Mouse (Mus musculus): ENCODE results near the gene Rnd1. TPM values are rescaled to one million over a fixed set of nuclear protein-coding genes. Genes with fewer than 3 reads are reported as not detected.

The Rnd1 gene
- polyA plus RNA-seq, 1 experiment from 2014 or later = 0.91 TPM

Other genes with a start within 250 kb of the Rnd1 start
- not detected in 2 replicates for gene Olfr282, start 246.2 kb downstream of the Rnd1 start, polyA plus RNA-seq (2016; fragmentation: Nextera tagmentation; extraction: Ambion mirVana)
- gene Olfr281, start 224.9 kb downstream of the Rnd1 start, polyA plus RNA-seq (2016; fragmentation: Nextera tagmentation; extraction: Ambion mirVana) = not detected in 2 replicates
- gene OR5BS1P, start 207.6 kb downstream of the Rnd1 start, polyA plus RNA-seq (2016; fragmentation: Nextera tagmentation; extraction: Ambion mirVana) = not detected in 2 replicates
- not detected in 2 replicates for gene Lalba, start 194.7 kb downstream of the Rnd1 start, polyA plus RNA-seq (2016; fragmentation: Nextera tagmentation; extraction: Ambion mirVana)
- not detected in 2 replicates for gene Olfr279, start 185.1 kb downstream of the Rnd1 start, polyA plus RNA-seq (2016; fragmentation: Nextera tagmentation; extraction: Ambion mirVana)
- 95.9 and 99.7 TPM in 2 replicates for gene Kansl2, start 143.2 kb downstream of the Rnd1 start, polyA plus RNA-seq (2016; fragmentation: Nextera tagmentation; extraction: Ambion mirVana)
- 37.9 and 39.5 TPM in 2 replicates for gene Ccnt1, start 106.5 kb downstream of the Rnd1 start, polyA plus RNA-seq (2016; fragmentation: Nextera tagmentation; extraction: Ambion mirVana)
- gene 4930415O20Rik, start 106.5 kb downstream of the Rnd1 start, polyA plus RNA-seq (2016; fragmentation: Nextera tagmentation; extraction: Ambion mirVana) = not detected in 2 replicates
- gene Adcy6, start 67.4 kb downstream of the Rnd1 start, polyA plus RNA-seq (2016; fragmentation: Nextera tagmentation; extraction: Ambion mirVana) = 46.7 and 46.8 TPM in 2 replicates
- 9.5 and 10.3 TPM in 2 replicates for gene Cacnb3, start 46.6 kb downstream of the Rnd1 start, polyA plus RNA-seq (2016; fragmentation: Nextera tagmentation; extraction: Ambion mirVana)
- gene Ddx23, start 14.6 kb downstream of the Rnd1 start, polyA plus RNA-seq (2016; fragmentation: Nextera tagmentation; extraction: Ambion mirVana) = 15.0 and 16.4 TPM in 2 replicates
- 0.33 and 0.62 TPM in 2 replicates for gene Ccdc65, start 30.7 kb upstream of the Rnd1 start, polyA plus RNA-seq (2016; fragmentation: Nextera tagmentation; extraction: Ambion mirVana)
- 13.2 and 17.8 TPM in 2 replicates for gene Fkbp11, start 50.7 kb upstream of the Rnd1 start, polyA plus RNA-seq (2016; fragmentation: Nextera tagmentation; extraction: Ambion mirVana)
- 46.3 and 46.9 TPM in 2 replicates for gene Arf3, start 85.8 kb upstream of the Rnd1 start, polyA plus RNA-seq (2016; fragmentation: Nextera tagmentation; extraction: Ambion mirVana)
- not detected in 2 replicates for gene Wnt10b, start 100.7 kb upstream of the Rnd1 start, polyA plus RNA-seq (2016; fragmentation: Nextera tagmentation; extraction: Ambion mirVana)
- gene Wnt1, start 112.4 kb upstream of the Rnd1 start, polyA plus RNA-seq (2016; fragmentation: Nextera tagmentation; extraction: Ambion mirVana) = not detected in 2 replicates
- 0.04 and 0.14 TPM in 2 replicates for gene Ddn, start 132.0 kb upstream of the Rnd1 start, polyA plus RNA-seq (2016; fragmentation: Nextera tagmentation; extraction: Ambion mirVana)
- 81.5 and 83.5 TPM in 2 replicates for gene Prkag1, start 154.1 kb upstream of the Rnd1 start, polyA plus RNA-seq (2016; fragmentation: Nextera tagmentation; extraction: Ambion mirVana)
- gene Kmt2d, start 193.7 kb upstream of the Rnd1 start, polyA plus RNA-seq (2016; fragmentation: Nextera tagmentation; extraction: Ambion mirVana) = 9.2 and 10.3 TPM in 2 replicates
- gene Rhebl1, start 217.1 kb upstream of the Rnd1 start, polyA plus RNA-seq (2016; fragmentation: Nextera tagmentation; extraction: Ambion mirVana) = 4.3 and 6.1 TPM in 2 replicates
- 4.5 and 4.6 TPM in 2 replicates for gene Dhh, start 221.1 kb upstream of the Rnd1 start, polyA plus RNA-seq (2016; fragmentation: Nextera tagmentation; extraction: Ambion mirVana)
- gene Lmbr1l, start 240.8 kb upstream of the Rnd1 start, polyA plus RNA-seq (2016; fragmentation: Nextera tagmentation; extraction: Ambion mirVana) = 16.9 and 17.2 TPM in 2 replicates

Measured in heart, embryonic 12.5 days (tissue).